Mouse (Mus musculus) midbrain, embryonic 13.5 days (tissue): ENCODE results near the gene Prom2. TPM values are rescaled to one million over a fixed set of nuclear protein-coding genes. Genes with fewer than 3 reads are reported as not detected.

Experiments
- ATAC-seq: fragments of 200-750 bp; cut with Nextera tagmentation; 2 replicates; pipeline ENCODE4 v1.8.0; 2017; ENCODE audit warnings: mild to moderate bottlenecking, moderate TSS enrichment, moderate library complexity
- H3K27ac ChIP-seq: fragments of 300-500 bp; sonication (generic); 2 replicates; pipeline ENCODE4 v1.5.1; 2015; ENCODE audit warnings: inconsistent platforms, mild to moderate bottlenecking, moderate library complexity
- H3K27me3 ChIP-seq: fragments of 300-500 bp; sonication (generic); 2 replicates; pipeline ENCODE4 v1.6.1; 2015; ENCODE audit warnings: mild to moderate bottlenecking, inconsistent platforms
- H3K36me3 ChIP-seq: fragments of 300-500 bp; sonication (generic); 2 replicates; pipeline ENCODE4 v1.6.1; 2015; ENCODE audit warnings: mild to moderate bottlenecking, inconsistent platforms
- H3K4me1 ChIP-seq: fragments of 300-500 bp; sonication (generic); replicated peaks from 2 replicates; pipeline ENCODE4 v1.6.1; 2015; ENCODE audit warnings: inconsistent platforms
- H3K4me2 ChIP-seq: fragments of 300-500 bp; sonication (generic); replicated peaks from 2 replicates; pipeline ENCODE4 v1.6.1; 2015; ENCODE audit warnings: moderate library complexity, mild to moderate bottlenecking, inconsistent platforms
- H3K4me3 ChIP-seq: fragments of 300-500 bp; sonication (generic); replicated peaks from 2 replicates; pipeline ENCODE4 v1.5.1; 2015; ENCODE audit warnings: mild to moderate bottlenecking, inconsistent platforms
- H3K9ac ChIP-seq: fragments of 300-500 bp; sonication (generic); replicated peaks from 2 replicates; pipeline ENCODE4 v1.6.1; 2015; ENCODE audit warnings: mild to moderate bottlenecking, inconsistent platforms
- H3K9me3 ChIP-seq: fragments of 300-500 bp; sonication (generic); 2 replicates; pipeline ENCODE4 v1.6.1; 2016; ENCODE audit warnings: mild to moderate bottlenecking, inconsistent platforms
- WGBS: fragments of 180-500 bp; shearing (Covaris S2); methylation state at CpG from one replicate; pipeline ENCODE4 v1.1.7; 2015; 5-methylcytosine and 5-hydroxymethylcytosine counted together
- polyA plus RNA-seq: library from polyadenylated mRNA; unstranded; fragments of >200 nt; fragmentation: Nextera tagmentation; extraction: Ambion mirVana; gene quantifications from 2 replicates; pipeline ENCODE4 v1.2.1, GENCODE M21; 2015

The Prom2 gene
- polyA plus RNA-seq, 1 experiment from 2014 or later: not detected

DNA sequence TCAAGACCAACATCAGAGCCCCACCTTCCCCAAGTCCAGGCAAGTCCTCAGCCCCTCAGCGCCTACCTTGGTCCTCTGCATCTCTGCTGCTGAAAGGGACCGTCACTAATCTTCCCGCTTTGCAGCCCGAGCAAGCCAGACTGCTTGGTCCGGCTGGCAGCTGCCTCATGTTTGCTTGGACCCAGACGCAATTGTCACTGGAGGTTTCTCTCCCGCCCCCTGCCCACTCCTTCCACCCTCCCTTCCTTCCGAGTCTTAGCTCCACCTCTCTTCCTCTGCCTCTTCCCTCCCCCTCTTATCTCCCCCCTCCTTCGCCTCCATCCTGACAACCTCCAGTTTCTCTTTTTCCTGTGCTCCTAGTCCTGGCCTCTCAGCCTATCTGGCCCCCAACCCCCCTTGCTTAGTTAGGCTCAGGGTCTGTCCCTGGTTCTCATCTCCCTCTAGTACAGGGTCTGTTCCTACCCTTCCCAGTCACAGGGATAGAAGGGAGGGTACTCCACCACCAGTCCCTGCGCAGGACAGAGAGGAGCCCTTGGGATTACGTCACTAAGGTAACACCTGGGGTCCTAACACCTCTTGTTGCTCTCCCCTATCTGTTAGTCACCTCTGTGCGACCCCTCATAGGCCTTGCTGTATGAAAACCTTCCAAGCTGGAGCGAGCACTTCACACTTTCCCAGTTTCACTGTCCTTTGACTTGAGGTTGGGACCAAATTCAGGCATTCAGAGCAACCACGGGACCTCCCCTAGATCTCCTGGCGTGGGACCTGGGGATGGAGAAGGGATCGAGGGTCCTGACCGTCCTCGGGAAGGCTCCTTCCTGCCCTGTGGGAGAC is 19.9 kb downstream of the Prom2 start:
- Histone ChIP-seq H3K27me3 (0 out of 2 replicates have a peak, but pooled peaks cover 3% of the 10 kb centered on the region), H3K36me3 (no peaks in the 10 kb centered on the region), H3K9ac (peak overlapping the region; percentile 65), H3K27ac (peak overlapping the region; percentile 82), H3K4me1 (peaks cover 66% of the 10 kb centered on the region), H3K9me3 (no peaks in the 10 kb centered on the region), H3K4me3 (peak overlapping the region; percentile 42), H3K4me2 (peak overlapping the region; percentile 62)
- peak; percentile 84 for ATAC-seq
- 1% methylated on average over 18 of the region's 18 CpGs for WGBS

DNA sequence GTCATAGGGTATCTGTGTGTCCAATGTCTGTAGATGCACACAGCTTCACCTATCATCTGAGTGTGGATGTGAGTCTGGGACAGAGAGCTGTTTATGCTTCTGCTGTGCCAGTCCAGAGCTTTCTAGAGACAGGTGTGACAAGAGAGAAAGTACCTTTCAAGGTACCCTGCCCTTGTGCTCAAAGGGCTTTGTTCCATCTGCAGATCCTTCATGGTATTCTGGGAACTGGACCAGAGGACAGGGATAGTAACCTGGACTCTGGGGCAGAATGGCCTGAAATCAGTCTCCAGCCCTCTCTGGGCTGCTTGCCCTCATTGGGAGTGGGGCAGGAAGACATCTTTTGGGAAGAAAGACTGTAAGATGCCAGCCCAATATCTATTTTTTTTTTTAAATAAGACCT is 21.1 kb downstream of the Prom2 start:
- Histone ChIP-seq H3K9me3 (no peaks in the 10 kb centered on the region), H3K4me1 (peaks cover 66% of the 10 kb centered on the region), H3K4me2 (peak overlapping the region; percentile 62), H3K27me3 (0 out of 2 replicates have a peak, but pooled peaks cover 3% of the 10 kb centered on the region), H3K27ac (0 out of 2 replicates have a peak overlapping the region, but pooled peaks have one; percentile 82), H3K36me3 (no peaks in the 10 kb centered on the region), H3K4me3 (peak overlapping the region; percentile 42), H3K9ac (peak overlapping the region; percentile 65; the same call in 1 of the 2 replicates)
- ATAC-seq: no peak

DNA sequence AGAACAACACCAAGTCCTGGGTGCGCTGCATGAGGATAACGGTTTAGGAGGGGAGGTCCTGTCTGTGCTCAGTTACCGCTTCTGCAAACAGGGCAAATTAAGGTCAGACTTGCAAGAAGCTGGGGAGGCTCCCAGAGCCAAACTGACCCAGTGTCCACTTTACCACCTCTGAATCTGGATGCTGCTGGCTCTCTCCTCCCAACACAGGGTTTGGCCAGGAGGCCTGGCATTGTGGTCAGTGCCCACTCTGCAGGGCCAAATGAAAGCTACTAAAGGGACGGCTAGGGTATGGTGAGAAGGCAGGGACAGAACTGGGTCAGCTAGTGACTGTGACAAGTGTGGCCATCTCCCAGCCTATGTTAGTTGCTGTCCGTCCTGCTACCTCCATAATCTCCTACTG is 22.0 kb downstream of the Prom2 start:
- no peaks in the 10 kb centered on the region for H3K9me3 ChIP-seq
- H3K27ac ChIP-seq: no peak overlapping the region
- peaks cover 66% of the 10 kb centered on the region for H3K4me1 ChIP-seq
- peak overlapping the region; percentile 62 for H3K4me2 ChIP-seq
- no peak overlapping the region for H3K4me3 ChIP-seq
- H3K27me3 ChIP-seq: no peaks in the 10 kb centered on the region
- no peak overlapping the region for H3K9ac ChIP-seq
- ATAC-seq: no peak
- H3K36me3 ChIP-seq: no peaks in the 10 kb centered on the region
- WGBS: 90% methylated on average over 5 of the region's 5 CpGs

DNA sequence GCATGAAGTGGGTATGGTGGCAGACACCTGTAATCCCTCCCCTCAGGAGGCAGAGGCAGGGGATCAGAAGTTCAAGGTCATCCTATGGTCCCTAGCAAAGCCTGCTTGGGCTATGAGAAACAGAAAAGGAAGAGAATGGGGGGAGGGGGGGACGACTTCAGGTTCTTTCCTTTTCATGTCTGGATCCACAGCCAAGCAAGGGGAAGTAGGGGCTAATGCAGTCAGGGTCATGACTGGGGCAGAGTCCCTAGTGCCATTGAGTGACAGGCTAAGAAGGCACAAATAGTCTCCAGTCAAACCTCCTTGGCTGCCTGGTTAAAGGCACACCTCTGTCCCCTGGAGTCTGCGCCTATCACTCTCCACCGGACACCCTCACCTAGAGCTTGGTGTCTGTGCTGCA is 22.4 kb downstream of the Prom2 start:
- H3K9me3 ChIP-seq: no peaks in the 10 kb centered on the region
- 71% methylated on average over 3 of the region's 3 CpGs for WGBS
- H3K4me3 ChIP-seq: no peak overlapping the region
- no peak overlapping the region for H3K27ac ChIP-seq
- H3K27me3 ChIP-seq: no peaks in the 10 kb centered on the region
- H3K36me3 ChIP-seq: no peaks in the 10 kb centered on the region
- H3K4me2 ChIP-seq: peak overlapping the region; percentile 62; the same call in 1 of the 2 replicates
- H3K9ac ChIP-seq: no peak overlapping the region
- ATAC-seq: no peak
- peaks cover 63% of the 10 kb centered on the region for H3K4me1 ChIP-seq

DNA sequence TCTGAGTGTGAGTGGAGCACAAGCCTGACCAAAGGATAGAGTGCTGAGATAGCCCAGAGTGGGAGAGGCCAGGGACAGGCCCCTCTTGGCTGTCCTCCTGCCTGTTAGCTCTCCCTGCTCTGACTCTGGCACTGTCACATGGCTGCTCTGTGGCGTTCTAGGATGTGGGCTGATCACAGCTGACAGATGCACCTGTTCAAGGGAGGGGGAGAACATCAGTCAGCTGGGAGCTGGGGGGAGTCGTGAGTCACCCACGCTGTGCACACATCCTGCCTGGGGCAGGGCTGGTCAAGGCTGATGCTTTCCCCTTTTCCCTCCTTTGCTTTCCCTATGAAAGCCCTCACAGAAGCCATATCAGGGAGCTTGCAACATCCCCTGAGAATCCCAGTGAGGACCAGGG is 23.0 kb downstream of the Prom2 start:
- WGBS: 48% methylated on average over 3 of the region's 3 CpGs
- no peaks in the 10 kb centered on the region for H3K36me3 ChIP-seq
- peak overlapping the region; percentile 37; the same call in 1 of the 2 replicates for H3K9ac ChIP-seq
- no peak overlapping the region for H3K27ac ChIP-seq
- H3K9me3 ChIP-seq: no peaks in the 10 kb centered on the region
- peaks cover 64% of the 10 kb centered on the region for H3K4me1 ChIP-seq
- H3K4me2 ChIP-seq: 0 out of 2 replicates have a peak overlapping the region, but pooled peaks have one; percentile 62
- H3K4me3 ChIP-seq: no peak overlapping the region
- ATAC-seq: no peak
- H3K27me3 ChIP-seq: no peaks in the 10 kb centered on the region

DNA sequence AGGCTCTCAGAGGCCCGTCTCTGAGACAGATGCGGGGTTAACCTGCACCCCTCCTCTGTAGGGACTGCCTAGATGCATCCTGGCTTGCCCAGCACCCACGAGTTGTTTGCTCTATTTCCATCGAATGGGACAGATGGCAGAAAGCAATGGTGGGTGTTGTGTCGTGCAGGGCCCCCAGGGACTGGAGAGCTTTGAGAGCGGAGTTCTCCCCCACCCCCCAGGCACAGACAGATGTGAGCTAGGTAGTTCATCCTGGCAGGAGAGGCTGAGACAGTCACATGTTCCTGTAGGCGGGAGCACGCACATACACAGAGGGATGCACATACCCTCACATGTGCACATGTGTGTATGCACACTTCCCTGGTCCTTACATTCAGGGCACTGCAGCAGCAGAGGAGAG is 24.2 kb downstream of the Prom2 start:
- no peak for ATAC-seq
- Histone ChIP-seq H3K4me3 (no peak overlapping the region), H3K27ac (no peak overlapping the region), H3K36me3 (no peaks in the 10 kb centered on the region), H3K9me3 (no peaks in the 10 kb centered on the region), H3K27me3 (no peaks in the 10 kb centered on the region), H3K9ac (no peak overlapping the region), H3K4me1 (peaks cover 59% of the 10 kb centered on the region), H3K4me2 (no peak overlapping the region)
- 80% methylated on average over 8 of the region's 8 CpGs for WGBS

DNA sequence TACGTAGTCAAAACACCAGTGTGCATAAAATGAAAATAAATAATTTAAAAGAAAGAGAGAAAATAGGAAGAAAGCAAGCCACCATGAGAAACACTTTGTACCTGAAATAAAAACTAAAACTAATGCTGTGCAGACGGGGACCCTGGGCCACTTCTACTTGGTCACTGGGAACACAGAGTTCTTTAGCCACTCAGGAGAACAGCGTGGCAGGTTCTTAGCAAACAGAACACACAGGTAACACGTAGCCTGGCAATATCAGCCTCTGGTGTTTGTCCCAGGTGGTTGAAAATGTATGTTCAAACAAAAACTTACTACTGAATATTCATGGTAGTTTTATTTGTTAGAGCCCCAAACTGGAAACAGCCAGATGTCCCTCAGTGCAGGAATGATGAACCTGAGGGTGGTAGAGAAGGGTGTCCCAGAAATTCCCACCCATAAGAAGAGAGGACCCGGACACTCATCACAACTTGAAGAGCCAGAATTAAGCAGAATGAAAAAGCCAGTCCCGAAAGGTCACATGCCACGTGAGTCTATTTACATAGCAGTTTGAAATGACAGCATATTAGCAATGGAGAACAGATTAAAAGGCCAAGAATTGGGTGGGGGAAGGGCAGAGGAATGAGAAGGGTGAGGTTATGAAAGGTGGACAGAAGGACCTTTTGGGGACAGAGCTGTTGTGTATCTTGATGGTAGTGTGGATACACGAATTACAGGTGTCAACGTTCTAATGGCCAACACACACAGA is 26.7 kb downstream of the Prom2 start:
- no peak overlapping the region for H3K4me2 ChIP-seq
- no peak for ATAC-seq
- 77% methylated on average over 9 of the region's 9 CpGs for WGBS
- no peaks in the 10 kb centered on the region for H3K27me3 ChIP-seq
- H3K36me3 ChIP-seq: 0 out of 2 replicates have a peak, but pooled peaks cover 4% of the 10 kb centered on the region
- H3K27ac ChIP-seq: no peak overlapping the region
- no peak overlapping the region for H3K9ac ChIP-seq
- peaks cover 48% of the 10 kb centered on the region for H3K4me1 ChIP-seq
- H3K9me3 ChIP-seq: no peaks in the 10 kb centered on the region
- no peak overlapping the region for H3K4me3 ChIP-seq

DNA sequence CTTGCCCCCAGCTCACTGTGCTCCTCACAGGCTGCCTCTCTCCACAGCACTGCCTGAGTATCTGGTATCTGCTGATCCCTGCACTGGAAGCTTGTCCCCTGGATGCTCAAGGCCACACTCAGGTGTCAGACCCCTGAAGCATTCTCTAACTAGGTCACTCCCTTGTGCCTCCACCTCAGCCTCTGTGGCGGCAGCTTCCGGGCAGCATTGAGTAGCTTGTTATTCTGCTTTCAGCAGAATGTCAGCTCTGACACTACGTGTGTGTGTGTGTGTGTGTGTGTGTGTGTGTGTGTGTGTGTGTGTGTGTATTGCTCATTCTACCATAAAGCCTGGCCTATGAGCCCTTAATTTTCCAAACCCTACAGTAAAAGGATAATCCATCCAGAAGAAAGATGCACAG is 28.0 kb downstream of the Prom2 start:
- WGBS: 54% methylated on average over 3 of the region's 3 CpGs
- H3K9ac ChIP-seq: no peak overlapping the region
- H3K36me3 ChIP-seq: 0 out of 2 replicates have a peak, but pooled peaks cover 4% of the 10 kb centered on the region

DNA sequence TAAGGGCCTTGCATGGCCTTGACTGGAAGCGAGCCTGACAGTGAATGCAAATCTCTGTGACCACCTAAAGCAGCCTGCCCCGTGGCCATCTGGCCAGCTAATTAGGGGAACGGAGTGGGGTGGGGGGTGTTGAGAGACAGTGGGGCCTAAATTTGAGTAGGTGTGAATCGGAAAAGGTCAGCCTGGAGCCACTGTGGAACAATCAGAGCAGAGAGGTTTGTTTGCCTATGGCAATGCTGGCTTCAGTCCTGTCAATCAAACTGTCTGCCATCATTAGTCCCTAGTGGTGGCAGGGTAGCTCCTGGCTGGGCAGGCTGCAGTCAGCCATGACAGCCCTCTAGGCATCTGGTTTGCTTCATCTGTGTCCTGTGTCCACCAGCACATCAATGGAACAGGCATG is 29.8 kb downstream of the Prom2 start:
- H3K27ac ChIP-seq: peak overlapping the region; percentile 40; the same call in 1 of the 2 replicates
- H3K36me3 ChIP-seq: 0 out of 2 replicates have a peak, but pooled peaks cover 4% of the 10 kb centered on the region
- no peak overlapping the region for H3K4me2 ChIP-seq
- H3K4me1 ChIP-seq: peaks cover 30% of the 10 kb centered on the region
- H3K9ac ChIP-seq: no peak overlapping the region
- no peak overlapping the region for H3K4me3 ChIP-seq
- 32% methylated on average over 4 of the region's 4 CpGs for WGBS
- H3K9me3 ChIP-seq: no peaks in the 10 kb centered on the region
- peak; percentile 53 for ATAC-seq
- H3K27me3 ChIP-seq: no peaks in the 10 kb centered on the region

More for the DNA sequence above, 28.0 kb downstream of the Prom2 start:
- Histone ChIP-seq H3K27ac (peak overlapping the region; percentile 49), H3K27me3 (no peaks in the 10 kb centered on the region), H3K9me3 (no peaks in the 10 kb centered on the region), H3K4me1 (peaks cover 35% of the 10 kb centered on the region), H3K4me2 (no peak overlapping the region), H3K4me3 (no peak overlapping the region)
- no peak for ATAC-seq

DNA sequence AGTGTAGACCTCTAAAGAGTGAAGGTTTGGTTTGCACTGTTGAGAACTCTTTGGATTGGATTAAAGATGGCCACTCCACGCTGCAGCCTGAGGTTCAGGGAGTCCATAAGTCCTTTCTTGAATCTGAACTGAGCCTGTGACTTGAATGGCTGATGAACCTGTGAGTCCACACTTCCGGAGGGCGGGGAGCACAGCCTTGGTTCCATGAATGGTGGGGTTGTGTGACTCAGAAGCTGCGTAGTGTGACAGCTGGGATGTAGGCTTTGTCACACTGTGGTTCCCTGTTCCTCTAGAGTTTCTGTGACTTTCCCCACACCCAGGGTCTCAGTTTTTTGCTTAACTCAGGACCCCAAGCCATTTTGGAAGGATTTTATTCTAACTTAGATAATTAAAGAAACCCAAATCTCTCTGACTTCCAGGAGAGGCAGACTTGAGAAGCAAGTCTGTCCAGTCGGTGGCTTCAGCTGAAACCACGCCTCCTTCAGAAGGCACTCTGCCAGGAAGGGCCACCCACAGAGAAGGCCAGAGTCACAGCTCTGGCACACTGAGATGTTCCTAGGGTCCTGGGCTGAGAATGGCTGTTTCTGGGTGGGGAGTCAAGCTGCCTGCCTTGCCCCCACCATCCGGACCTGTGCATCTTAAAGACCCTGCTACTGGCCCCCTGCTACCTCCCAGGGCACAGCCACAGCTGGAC is 33.2 kb downstream of the Prom2 start:
- H3K9ac ChIP-seq: no peak overlapping the region
- H3K36me3 ChIP-seq: 0 out of 2 replicates have a peak, but pooled peaks cover 4% of the 10 kb centered on the region
- H3K9me3 ChIP-seq: no peaks in the 10 kb centered on the region
- no peak overlapping the region for H3K4me2 ChIP-seq
- H3K27me3 ChIP-seq: 0 out of 2 replicates have a peak, but pooled peaks cover 5% of the 10 kb centered on the region
- no peak overlapping the region for H3K4me3 ChIP-seq
- WGBS: 63% methylated on average over 7 of the region's 7 CpGs
- ATAC-seq: no peak
- no peak overlapping the region for H3K27ac ChIP-seq
- peaks cover 36% of the 10 kb centered on the region for H3K4me1 ChIP-seq

DNA sequence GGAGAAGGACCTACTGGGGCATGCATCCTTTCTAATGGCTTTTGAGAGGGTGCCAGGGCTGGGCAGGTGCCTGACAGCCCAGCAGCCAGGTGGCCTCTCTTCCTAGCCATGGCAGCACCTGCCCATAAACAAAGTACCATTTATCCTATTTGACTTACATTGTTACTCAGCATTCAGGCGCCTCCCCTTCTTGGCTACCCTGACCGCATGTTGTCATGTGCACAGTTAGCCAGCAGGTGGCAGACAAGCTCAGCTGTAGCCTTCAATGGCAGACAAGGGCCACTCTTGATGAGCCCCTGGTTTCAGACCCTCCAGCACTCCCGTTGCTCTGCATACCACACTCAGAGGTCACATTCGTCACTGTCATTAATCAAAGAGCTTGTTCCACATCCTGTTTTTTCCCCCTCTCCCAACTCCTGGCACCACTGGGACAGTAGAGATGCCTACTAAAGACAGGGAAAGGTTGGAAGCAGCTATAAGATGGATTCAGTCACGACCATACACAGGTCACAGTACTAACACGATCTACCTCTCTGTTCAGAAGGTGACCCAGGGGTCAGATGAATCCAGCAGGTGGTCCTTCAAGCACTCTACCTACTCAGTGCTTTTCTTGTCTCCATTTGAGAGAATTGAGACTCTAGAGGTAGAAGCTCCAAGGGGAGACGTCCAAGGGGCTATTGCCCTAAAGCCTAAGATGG is 34.0 kb downstream of the Prom2 start:
- Histone ChIP-seq H3K4me1 (peaks cover 32% of the 10 kb centered on the region), H3K36me3 (0 out of 2 replicates have a peak, but pooled peaks cover 4% of the 10 kb centered on the region), H3K9ac (no peak overlapping the region), H3K4me2 (no peak overlapping the region), H3K27ac (no peak overlapping the region), H3K27me3 (0 out of 2 replicates have a peak, but pooled peaks cover 5% of the 10 kb centered on the region), H3K4me3 (no peak overlapping the region), H3K9me3 (no peaks in the 10 kb centered on the region)
- ATAC-seq: peak; percentile 67
- 38% methylated on average over 7 of the region's 7 CpGs for WGBS
